Mouse (Mus musculus): ENCODE measurements around the gene Cntf.
A peak's percentile ranks its signal among the peaks of the same experiment; 100 is the strongest.

Cntf gene

DNA sequence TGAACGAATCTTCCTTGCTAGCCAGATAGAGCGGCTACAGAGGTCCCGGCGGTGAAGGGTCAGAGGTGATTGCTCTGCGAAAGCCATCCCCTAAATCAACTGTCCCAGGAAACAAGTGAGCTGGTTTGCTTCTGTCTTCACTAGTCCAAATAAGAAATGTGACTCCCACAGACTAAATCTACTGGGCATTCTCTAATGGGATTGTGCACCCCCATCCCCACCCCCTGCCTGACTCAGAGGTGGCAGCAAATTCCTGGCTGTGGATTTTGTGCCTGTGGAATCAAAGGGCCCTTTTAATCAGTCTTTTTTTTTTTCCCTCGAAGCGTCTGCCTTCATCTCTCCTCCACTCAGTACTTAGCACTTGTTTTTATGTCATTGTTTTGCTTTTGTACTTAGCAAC lies at the start of gene Cntf:
Gene Cntf (minus strand): TSS at position 325 of the 400 bp plus-strand sequence.
- no peak for DNase-seq

DNA sequence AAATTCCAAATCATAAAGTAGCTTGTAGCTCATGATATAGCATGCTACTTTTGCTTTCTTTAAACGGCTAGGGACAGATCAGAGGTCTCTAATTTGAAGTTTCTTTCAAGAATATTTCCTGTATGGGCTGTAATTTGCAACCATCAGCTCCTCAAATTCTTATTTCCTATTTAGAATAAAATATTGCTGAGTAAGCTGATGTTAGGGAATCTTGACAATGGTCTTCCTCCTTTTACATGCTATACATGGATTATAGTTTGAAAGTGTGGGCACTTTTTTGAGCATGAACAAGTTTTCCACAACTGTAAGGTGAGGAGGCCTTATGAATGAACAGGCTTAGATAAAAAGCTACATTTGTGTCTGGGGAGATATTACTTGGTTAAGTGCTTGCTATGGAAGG lies 48.5 kb upstream of the Cntf start:
- DNase-seq, result no peak

DNA sequence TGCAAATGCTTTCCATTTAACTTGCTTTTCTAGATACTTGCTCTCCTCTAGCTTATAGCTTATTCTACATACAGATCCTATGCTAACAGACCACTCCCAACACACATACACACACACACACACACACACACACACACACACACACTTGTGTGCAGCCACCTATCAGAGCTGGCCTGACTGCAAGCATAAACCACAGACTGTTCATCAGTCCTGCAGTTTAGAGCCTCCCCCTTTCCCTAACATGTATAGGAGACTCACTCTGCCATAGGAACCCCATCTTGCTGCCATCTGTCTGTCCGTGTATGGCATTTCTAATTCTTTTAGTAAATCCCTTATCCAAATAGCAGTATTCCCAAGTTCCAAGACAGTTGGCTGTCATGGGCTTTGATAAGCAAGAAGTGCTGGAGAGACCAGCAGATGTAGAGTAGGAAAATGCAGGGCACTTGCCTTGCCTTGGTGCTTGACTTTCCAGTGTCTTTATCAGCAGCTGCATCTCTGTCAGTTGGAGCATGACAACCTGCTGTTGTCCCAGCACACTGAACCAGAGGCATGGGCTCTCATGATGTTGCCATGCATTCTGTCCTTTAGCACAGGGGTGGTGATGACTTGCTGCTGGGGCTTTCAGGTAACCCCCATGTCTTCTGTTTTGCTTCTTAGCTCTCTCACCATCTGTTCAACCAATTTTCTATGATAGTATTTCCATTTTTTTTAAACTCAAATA lies 47.4 kb upstream of the Cntf start:
- DNase-seq, result no peak

DNA sequence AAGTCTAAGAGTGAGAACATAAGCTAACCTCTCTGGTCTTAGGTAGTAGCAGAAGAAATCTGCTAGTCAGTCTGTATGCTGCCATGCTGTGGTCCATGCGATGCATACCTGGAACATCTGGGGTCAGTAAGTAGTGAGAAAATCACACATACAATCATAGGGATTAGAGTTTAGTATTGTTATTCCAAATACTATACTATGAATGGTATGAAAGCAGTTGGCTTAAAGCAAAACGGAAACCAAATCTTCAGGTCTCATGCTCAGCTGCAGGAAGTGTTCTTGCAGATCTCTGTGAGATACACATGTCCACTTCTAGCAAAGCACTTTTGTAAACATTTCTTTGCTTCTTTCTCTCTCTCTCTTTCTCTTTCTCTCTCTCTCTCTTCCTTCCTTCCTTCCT lies 40.8 kb upstream of the Cntf start:
- DNase-seq, result no peak

DNA sequence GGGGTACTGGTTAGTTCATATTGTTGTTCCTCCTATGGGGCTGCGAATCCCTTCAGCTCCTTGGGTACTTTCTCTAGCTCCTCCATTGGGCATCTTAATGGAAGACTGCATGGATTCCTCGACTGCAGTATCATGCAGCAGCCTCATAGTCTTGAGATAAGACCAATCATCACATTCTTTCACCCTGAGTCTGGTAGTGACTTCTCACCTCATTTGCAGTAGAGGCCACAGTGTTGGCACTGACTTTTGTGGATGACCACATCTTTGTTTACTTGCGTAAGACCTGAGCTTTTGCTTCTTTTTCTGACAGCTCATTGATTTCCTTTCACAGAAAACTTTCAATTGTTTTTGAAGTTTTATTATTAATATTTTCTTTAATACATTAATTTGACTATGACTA lies 40.3 kb upstream of the Cntf start:
- no peak for DNase-seq

DNA sequence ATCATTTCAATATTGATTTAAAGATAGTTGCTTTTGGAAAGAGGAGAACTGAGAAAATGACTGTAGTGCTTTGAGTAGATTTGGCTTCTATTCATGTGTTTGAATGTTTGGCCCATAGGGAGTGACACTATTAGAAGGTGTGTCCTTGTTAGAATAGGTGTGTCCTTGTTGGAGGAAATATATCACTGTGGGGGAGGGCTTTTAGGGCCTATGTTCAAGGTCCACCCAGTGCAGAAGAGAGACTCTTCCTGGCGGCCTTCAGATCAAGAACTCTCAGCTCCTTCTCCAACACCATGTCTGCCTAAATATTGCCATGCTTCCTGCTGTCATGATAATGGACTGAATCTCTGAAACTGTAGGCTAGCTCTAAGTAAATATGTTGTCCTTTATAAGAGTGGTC lies 38.8 kb upstream of the Cntf start:
- no peak for DNase-seq

DNA sequence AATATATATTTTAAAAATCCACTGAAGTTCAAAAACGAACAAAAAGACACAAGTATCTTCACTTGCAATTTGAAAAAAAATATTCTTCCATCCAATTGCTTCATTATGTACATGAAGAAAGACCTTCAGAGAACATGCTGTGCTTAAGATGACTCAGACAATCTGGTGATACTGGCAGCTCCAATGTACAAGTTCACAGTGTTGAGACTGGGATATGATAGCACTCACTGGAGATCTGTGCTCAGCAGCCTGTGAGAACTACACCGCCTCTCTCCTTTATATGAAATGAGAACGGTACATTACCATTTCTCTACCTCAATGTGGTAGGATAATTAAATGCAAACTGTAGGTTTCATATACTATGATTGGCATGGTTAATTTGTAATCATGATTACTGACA lies 37.4 kb upstream of the Cntf start:
- DNase-seq, result no peak

DNA sequence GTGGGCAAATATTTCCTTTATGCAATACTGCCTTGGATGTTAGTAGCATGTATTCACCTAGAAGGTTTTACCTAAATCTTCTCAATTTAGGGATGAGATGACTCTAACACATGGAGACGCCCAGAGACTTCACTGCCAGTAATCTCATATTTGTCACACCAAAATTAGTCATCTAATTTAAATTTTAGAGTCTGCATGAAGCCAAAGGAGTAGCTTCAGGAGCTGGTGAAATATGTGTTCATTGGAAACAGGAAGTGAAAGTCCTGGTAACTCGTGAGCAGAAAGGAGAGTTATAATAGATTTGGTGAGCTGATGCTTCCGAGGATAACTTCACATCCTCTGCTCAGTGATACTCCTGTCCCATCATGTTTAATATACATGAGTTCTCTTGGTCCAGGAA lies 35.6 kb upstream of the Cntf start:
- DNase-seq, result no peak

DNA sequence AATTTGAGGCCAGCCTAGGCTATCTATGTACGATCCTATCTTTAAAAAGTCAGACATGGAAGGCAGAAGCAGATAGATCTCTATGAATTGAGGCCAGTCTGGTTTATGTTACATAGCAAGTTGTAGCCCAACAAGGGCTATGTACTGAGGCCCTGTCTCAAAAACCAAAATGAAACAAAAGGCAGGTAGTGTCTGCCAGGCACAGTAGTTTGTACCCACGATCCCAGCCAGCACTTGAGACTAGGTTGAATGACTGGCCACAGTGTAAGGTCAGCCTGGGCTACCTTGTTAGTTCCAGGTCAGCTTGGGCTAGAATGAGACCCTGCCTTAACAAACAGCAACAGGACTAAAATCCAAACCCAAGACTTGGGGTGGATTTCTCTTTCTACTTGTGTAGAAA lies 35.2 kb upstream of the Cntf start:
- DNase-seq, result no peak

DNA sequence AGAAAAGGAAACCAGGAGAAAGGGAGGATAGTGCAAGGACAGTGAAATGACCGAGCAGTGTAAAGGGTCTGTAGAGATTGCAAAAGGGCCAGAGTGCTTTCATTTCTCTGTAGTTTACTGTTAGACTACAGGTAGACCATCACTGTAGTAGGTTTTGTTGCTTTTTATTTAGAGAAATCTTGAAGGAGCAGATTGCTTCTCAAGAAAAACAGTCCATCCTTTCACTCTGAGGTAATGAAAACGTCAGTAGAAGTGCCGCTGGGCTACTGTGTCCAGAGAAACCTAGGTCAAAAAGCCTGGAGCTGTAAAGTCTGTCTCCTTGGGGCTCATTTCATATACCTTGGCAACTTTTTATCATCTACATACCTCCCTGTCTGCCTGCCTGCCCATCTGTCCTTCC lies 33.6 kb upstream of the Cntf start:
- no peak for DNase-seq

DNA sequence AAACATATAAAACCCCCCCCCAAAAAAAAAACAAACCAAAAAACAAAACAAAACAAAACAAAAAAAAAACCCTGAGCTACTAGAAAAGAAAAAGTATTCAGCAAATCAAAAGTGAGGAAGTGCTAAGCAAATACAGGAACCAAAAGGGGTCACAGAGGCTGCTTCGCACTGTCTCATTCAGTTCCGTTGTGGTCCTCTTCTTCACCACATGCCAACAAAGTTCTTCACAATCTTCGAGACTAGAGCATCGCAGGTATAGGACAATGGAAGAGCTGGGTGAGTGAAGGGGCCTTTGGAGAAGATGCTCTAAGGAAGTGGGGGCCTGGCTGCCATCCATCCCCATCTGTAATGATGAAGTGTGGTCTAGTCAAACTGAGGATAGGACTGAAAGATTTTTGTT lies 33.0 kb upstream of the Cntf start:
- DNase-seq, result no peak

DNA sequence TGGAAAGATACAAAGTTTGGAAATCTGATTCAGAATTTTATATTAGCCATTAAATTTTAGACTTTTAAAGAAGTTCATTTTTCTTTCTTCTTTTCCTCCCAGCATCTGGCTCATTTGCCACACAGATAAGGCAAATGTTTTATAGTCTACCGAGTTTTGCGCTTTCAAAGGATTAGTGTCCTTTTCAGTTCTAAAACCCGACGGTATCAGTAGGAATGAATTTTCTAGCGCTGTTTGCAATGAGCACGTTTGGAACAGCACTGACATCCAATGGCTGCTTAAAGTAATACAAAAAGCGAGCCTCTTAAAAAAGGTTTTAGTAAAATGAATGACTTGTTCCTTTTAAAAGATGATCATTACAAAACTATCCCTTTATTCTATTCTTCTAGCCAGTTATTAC lies 31.6 kb upstream of the Cntf start:
- DNase-seq, result peak; percentile 65

DNA sequence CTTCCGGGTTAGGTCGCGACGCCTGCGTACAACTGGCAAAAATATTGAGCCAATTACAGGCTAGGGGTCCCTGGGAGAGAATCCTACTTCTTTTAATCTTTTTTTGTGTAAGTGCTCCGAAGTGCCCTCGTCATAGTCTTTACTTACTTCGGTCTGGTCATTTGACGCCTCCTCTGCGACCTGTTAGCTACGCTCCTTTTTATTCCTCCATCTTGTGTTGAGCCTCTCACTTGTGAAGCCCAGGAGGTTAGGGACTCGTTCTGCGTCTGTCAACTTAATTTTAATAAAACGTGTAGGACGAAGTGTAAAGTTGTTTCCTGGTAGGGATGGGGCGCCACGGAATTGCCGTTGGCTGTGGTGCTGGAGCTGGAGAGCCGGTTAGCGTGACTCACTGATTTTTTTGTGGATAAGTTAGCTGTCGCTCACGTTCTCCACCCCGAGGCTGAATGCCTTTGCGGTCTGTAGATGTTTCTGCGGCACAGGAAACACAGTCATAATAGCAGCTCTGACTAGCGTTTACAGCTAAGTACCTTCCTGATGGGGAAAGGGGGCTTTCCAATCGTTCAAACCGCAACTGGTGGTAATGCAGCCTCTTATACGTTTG lies 31.0 kb upstream of the Cntf start:
- DNase-seq, result peak; percentile 75

DNA sequence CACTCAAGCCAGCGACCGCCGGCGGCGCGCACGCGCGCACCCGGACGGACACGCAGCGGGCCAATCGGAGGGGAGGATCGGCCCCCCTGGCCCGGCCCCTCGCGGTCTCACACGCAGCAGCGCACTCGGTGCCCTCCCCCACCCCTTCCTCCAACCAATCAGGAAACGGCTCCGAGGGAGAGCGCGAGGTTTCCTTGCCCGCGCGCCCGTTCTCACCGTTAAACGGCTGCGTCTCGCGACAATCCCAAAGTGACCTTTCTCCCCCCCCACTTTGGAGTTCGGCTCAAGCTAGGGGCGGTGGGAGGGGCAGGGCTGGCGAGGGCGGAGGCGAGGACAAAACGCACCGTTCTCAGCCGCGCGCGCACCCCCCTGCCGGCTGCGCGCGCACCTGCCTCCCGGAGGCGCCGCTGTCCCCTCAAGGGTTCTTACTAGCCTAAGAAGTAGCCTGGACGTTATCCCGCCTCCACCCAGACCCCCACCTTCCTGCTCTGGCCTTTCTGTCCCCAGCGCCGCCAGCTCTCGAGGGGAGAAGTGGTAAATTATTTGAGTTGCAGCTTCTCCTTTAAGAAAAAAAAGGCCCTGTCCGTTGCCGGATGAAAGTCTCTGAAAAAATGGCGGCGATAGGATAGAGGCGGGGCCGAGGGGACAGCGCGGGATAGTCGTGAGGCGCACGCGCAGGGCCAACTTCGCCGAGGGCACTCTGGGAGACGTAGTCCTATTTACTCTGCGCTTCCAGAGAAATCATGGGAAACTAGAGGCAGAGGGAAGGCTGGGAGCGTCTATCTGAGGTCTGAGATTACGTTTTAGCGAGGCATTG lies 30.3 kb upstream of the Cntf start, which contains the start of the genes Zfp91 and Lpxn:
Gene Zfp91 (minus strand): TSS at position 616 of the 817 bp plus-strand sequence.
Gene Lpxn (plus strand): TSS at position 683 of the 817 bp plus-strand sequence.
- DNase-seq, result peak; percentile 99

DNA sequence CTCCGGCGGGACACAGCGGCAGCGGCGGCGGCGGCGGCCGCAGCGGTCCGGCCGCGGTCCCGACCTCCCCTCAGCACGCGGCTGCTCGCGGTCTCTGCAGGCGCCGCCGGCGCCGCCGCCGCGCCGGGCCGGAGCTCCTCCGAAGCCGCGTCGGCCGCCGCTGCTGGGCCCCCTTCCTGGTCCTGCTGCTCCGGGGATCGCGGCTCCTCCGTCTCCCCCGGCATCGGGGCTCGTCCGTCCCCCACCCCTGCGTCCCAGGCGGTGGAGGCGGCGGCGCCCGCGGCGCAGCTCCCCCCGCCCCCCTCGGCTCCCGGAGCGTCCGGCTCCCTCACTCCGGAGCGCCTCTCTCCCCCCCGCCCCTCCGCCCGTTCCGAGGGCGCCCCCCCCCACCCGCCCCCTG lies 29.7 kb upstream of the Cntf start:
- no peak for DNase-seq

DNA sequence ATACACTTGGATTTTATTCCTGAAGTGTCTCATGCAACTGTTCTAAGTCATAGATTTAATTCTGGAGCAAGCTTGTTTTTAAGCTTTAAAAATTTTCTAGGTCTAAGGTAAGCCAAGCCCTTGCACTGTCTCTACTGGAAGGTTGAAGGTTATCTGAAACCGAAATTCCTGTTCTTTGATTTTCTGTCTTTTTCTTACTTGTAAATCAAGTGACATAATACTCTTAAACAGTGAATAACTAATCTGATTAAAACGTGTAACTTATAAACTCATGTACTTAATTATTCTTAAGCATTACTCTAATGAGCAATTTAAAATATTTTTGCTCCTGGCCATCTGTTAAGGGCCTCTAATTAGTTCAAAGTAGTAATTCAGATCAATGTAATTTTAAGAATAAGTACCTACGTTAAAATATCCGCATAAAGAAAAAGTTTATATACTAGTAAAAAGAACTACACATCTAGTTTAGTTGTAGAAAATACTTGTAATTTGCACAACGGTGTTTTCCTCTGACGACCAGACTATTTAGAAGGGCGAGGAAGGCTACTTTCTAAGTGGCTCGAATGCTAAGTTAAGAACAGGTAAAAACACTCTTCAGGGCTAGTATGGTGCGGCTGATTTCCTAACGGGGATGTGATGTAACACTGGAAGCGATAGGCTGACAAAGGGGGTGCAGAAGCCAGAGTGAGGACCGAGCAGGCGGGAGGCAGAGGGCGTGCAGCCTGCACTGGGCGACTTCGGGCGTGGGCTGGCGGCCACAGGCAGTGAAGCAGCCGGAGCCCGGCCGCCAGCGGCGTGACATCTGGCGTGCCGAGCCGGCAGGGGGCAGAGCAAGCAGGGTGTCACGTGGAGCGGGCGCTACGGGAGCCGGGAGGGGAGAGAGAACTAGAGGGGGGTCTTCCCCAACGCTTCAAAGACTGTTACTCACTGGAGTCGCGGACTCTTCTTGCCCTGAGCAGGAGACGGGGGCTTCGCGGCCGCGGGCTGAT lies 28.9 kb upstream of the Cntf start:
- peak; percentile 93 for DNase-seq

DNA sequence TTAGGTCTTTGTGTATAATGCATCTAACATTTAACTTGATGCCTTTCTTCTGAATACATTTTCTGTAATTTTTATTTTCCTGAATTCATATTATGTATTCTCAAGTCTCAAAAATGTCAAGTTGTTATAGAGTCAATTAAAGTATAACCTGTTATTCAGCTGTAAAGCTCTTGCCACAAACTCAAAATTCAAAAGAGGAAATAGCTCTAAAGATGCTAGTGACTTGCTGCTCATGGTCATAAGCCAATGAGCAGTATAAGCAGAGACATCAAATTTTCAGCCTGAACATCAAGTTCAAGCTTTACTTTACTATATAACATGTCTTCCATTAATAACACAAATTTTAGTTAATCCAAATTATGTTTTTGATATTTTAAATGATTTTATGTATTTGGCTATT lies 26.9 kb upstream of the Cntf start:
- DNase-seq, result no peak

DNA sequence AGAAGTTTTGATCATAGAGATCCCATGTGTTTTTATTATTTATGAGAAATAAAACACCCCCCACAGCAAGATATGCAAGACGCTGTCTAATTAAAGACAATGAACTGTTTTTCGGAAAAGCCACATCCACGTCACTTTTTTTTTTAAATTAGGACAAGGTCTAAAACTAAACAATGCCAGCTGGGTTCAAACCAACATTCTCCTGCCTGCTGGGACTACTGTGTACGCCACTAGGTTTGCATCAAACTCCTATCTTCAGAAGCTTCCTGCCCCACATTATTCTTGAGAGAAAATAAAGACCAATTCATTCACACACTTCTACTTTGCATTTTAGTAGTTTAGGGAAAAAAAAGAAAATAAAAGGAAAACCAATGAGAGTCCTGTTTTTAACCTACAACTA lies 22.3 kb upstream of the Cntf start:
- DNase-seq, result no peak

DNA sequence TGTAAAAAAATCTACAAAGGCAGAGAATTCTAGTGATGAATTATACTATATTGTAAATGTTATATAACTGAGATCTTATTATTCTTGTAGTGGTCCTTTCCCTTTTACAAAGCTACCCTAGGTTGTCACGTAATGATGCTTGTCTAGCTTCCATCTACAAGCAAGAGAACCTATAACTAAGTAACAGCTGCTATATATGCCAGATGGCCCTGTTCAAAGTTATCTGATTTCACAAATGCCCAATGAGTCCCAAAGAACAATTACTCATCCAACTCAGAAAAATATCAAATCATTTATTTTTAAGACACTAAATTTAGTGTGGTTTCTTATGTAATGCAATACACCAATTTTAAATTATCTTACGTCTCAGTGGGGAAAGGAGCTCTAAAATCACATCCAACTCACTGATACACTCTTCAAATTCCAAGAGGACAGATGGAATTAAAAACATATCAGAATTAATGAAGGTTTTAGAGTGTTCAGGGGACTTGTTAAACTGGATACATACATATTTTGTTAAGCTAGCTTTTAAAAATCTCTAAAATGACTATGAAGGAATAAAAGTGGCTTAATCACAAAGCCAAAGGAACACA lies 21.5 kb upstream of the Cntf start:
- no peak for DNase-seq

DNA sequence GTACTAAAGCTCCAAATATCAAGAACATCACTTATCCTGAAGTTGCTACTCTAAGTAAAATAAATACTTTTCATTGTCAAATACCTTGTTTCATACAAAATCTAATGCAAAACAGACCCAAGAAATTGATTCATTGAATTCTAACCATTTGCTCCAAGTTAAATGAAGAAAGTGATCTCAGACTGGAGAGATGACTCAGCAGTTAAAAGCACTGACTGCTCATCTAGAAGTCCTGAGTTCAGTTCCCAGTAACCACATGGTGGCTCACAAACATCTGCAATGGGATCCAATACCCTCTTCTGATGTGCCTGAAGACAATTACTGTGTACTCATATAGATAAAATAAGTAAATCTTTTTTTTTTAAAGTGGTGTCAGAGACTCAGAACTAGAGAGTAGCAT lies 15.0 kb upstream of the Cntf start:
- no peak for DNase-seq

DNA sequence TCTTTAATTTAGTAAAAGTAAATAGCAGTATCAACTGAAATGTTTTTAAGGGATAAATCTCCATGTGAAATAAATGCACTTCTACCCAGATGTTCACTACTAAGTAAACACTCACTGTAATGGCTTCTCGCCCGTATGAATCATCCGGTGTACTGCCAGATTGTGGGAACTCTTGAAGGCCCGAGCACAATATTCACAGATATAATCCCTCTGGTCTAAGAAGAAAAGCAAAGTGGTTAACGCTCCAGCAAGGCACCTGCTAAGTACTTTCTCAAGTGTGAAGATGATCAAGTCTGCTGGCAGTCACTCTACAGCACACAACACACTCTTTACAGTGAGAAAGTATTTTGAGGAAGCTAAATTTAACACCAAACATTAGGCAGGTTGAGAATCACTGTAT lies 5.5 kb upstream of the Cntf start:
- DNase-seq, result no peak
